Mouse (Mus musculus) testis, adult 2 months (tissue): ENCODE measurements around the gene Ppm1h.

ENCODE experiments used
- CTCF ChIP-seq: fragments of 200-500 bp; IDR thresholded peaks from 2 replicates; pipeline ENCODE4 v1.5.1; 2012; ENCODE audit warnings: low read depth, mild to moderate bottlenecking, inconsistent platforms, low read length, moderate library complexity; ENCODE audit not compliant: control insufficient read depth, insufficient read depth, insufficient replicate concordance
- POLR2A ChIP-seq: fragments of 200-500 bp; IDR thresholded peaks from 2 replicates; pipeline ENCODE4 v1.6.1; 2012; ENCODE audit warnings: low read depth, mild to moderate bottlenecking, inconsistent platforms, low read length, moderate library complexity; ENCODE audit not compliant: control insufficient read depth

- peak; percentile 94 for TF ChIP-seq CTCF
- TF ChIP-seq POLR2A: no peak
Measured at GRCm38 (mm10) chr10:122794187-122794850, 115.8 kb downstream of the Ppm1h start.
